Mouse (Mus musculus) bone marrow macrophage, adult 2 months (primary cell): ENCODE results near the gene Vps72. TPM values are rescaled to one million over a fixed set of nuclear protein-coding genes. Genes with fewer than 3 reads are reported as not detected.

ENCODE experiments used
- H3K27ac ChIP-seq: 2 replicates; pipeline ENCODE4 v1.5.1; 2012; ENCODE audit warnings: low read depth, low read length; ENCODE audit not compliant: insufficient read depth
- H3K4me1 ChIP-seq: 2 replicates; pipeline ENCODE4 v1.6.1; 2012; ENCODE audit warnings: low read length; ENCODE audit not compliant: control insufficient read depth, insufficient read depth
- H3K4me3 ChIP-seq: 2 replicates; pipeline ENCODE4 v1.5.1; 2012; ENCODE audit warnings: mild to moderate bottlenecking, low read length, moderate library complexity; ENCODE audit not compliant: insufficient read depth
- CTCF ChIP-seq: IDR thresholded peaks from 2 replicates; pipeline ENCODE4 v1.5.1; 2012; ENCODE audit warnings: low read depth, mild to moderate bottlenecking, low read length, moderate library complexity
- POLR2A ChIP-seq: IDR thresholded peaks from 2 replicates; pipeline ENCODE4 v1.6.1; 2012; ENCODE audit warnings: mild to moderate bottlenecking, low read depth, low read length, borderline replicate concordance
- polyA plus RNA-seq: library from polyadenylated mRNA; stranded (reverse); fragments of >200 nt; gene quantifications from 2 replicates; pipeline ENCODE4 v1.2.4, GENCODE M21; 2012; ENCODE audit not compliant: missing spikeins, insufficient read depth, insufficient read length

The Vps72 gene
- 54.8 and 57.4 TPM in 2 replicates for polyA plus RNA-seq

DNA sequence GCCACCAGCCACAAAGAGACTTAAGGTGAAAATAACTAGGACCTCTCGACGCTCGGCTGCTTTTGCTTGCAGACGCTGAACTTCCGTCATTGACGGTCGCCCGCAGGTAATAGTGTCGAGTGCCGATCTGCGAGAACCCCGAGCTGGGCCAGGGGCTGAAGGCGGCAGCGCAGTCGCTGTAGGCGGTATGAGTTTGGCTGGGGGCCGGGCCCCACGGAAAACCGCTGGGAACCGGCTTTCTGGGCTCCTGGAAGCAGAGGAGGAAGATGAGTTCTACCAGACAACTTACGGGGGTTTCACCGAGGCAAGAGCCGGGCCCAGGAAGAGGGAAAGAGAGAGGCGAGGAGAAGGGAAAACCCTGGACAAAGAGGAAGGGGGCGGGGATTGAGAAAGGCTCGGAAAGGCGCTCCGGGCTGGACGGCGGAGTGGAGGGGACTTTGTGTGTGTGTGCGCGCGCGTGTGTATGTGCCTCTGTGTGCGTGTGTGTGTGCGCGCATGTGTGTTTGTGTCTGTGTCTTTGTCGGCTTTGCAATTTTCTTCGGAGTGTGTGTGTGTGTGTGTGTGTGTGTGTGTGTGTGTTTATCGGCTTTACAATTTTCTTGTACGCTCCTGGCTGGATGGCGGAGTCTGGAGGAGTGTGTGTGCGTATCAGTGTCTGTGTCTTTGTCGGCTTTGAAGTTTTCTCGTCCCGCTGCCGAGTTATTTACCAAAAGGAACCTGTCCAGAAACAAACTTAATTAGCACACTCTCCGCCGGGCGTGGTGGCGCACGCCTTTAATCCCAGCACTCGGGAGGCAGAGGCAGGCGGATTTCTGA, at the start of gene Vps72:
TSS of gene Vps72 (plus strand) at position 112 of the 816 bp plus-strand sequence.
- peak within 1 kb of the TSS; percentile 92 for H3K27ac ChIP-seq
- peak within 1 kb of the TSS; percentile 84 for H3K4me3 ChIP-seq
- TF ChIP-seq POLR2A: peak; percentile 78; the same call in 1 of the 2 replicates
- no peak for TF ChIP-seq CTCF
- peaks cover 16% of the 10 kb centered on the region for H3K4me1 ChIP-seq

DNA sequence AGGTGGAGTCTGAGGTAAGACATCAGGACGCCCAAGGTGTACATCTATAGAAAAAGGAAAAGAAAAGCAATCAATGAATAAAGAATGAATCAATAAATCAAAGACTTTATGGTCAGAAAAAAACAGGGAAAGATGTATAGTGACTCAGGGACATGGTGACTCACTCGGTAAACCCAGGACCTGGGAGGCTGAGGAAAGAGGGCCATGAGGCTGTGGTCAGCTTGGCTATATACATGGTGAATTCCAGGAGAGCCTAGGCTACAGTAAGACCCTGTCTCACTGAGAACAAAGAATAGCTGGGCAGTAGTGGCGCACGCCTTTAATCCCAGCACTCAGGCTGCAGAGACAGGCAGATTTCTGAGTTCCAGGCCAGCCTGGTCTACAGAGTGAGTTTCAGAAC, 47.1 kb upstream of the Vps72 start:
- Histone ChIP-seq H3K4me3 (no peak overlapping the region), H3K27ac (no peak overlapping the region), H3K4me1 (peaks cover 36% of the 10 kb centered on the region)
- TF ChIP-seq POLR2A (no peak), CTCF (no peak)

DNA sequence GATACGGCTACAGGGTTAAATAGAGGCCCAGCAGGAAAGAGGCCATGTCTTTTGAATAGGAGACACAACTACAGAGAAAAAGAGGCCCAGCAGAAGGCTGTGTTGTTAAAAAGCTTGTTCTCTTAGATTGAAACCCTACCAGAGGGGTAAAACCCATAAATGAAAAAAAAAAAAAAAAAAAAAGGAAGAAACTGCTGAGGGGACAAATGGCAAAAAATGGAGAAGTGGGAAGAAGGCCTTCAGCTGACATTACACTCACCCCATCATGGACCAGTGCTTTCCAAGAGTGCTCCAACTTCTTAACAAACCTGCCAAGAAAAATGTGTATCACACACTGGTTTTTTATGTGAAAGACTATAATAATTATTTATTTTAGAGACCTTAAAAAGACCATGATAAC, 45.3 kb upstream of the Vps72 start:
- peaks cover 36% of the 10 kb centered on the region for H3K4me1 ChIP-seq
- TF ChIP-seq POLR2A (no peak), CTCF (no peak)
- no peak overlapping the region for H3K4me3 ChIP-seq
- peak overlapping the region; percentile 98 for H3K27ac ChIP-seq

GRCm38 (mm10) chr3:95066095-95066494, 44.7 kb upstream of the Vps72 start:
- Histone ChIP-seq H3K4me3 (no peak overlapping the region), H3K27ac (peak overlapping the region; percentile 98), H3K4me1 (peaks cover 36% of the 10 kb centered on the region)
- TF ChIP-seq CTCF (no peak), POLR2A (no peak)

DNA sequence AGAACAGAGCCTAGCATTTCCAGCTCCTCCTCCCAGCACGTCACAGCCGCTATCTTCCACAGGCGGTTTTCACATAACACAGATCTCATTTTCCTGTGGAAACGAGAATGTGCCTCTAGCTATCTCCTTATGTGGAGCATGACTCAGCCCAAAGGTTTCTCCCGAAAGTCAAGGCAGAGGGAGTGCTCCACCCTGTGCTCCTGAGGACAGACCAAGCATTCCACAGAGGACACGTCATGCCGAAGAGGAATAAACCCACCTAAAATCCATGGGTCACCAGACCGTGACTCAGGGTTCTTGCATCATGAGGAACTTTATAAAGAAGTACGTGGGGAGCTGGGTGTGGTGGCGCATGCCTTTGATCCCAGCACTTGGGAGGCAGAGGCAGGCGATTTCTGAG, 44.3 kb upstream of the Vps72 start:
- Histone ChIP-seq H3K4me3 (no peak overlapping the region), H3K27ac (peak overlapping the region; percentile 98), H3K4me1 (peaks cover 36% of the 10 kb centered on the region)
- TF ChIP-seq POLR2A (no peak), CTCF (no peak)

DNA sequence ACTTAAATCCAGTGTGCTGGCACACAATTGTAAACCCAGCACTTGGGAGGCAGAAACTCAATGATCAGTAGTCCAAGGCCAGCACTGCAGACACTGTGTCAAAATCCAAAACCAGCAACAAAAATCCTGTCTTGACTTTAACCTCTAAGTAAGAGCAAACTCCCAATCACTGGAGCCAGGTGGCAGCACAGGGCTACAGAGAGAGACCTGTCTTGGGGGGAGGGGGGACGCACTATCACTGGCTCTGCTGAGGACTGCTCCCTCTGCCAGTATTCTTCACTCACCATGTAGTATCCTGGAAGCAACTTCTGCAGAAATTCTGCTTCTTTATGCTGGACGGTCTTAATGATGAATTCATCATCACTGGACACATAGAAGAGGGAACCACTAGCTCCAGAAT, 39.2 kb upstream of the Vps72 start:
- no peak overlapping the region for H3K4me3 ChIP-seq
- peaks cover 14% of the 10 kb centered on the region for H3K4me1 ChIP-seq
- TF ChIP-seq CTCF: no peak
- TF ChIP-seq POLR2A: no peak
- H3K27ac ChIP-seq: no peak overlapping the region

- H3K4me1 ChIP-seq: no peaks in the 10 kb centered on the region; the same call in 1 of the 2 replicates
- H3K27ac ChIP-seq: no peak overlapping the region
- no peak overlapping the region for H3K4me3 ChIP-seq
- TF ChIP-seq POLR2A (no peak), CTCF (no peak)
Observed at GRCm38 (mm10) chr3:95088071-95088470, 22.8 kb upstream of the Vps72 start.

DNA sequence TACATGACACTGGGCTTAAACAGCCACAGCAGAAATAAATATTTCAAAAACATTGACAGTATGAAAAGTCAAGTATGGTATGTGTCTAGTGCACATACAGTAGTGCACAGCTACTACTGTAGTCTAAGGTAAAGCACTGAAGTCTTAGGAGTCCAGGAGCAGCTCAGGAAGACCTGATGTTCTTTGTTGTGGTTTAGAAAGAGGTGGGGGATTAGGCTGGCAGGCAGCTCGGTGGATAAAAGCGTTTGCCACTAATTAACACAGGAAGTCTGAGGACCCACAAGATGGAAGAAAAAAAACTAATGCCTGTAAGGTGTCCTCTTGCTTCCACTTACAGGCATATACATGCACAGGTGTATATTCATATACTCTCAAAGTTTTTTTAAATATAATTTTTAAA, 10.0 kb upstream of the Vps72 start:
- no peak for TF ChIP-seq CTCF
- no peak for TF ChIP-seq POLR2A
- no peak overlapping the region for H3K27ac ChIP-seq
- H3K4me1 ChIP-seq: peaks cover 20% of the 10 kb centered on the region
- no peak overlapping the region for H3K4me3 ChIP-seq

DNA sequence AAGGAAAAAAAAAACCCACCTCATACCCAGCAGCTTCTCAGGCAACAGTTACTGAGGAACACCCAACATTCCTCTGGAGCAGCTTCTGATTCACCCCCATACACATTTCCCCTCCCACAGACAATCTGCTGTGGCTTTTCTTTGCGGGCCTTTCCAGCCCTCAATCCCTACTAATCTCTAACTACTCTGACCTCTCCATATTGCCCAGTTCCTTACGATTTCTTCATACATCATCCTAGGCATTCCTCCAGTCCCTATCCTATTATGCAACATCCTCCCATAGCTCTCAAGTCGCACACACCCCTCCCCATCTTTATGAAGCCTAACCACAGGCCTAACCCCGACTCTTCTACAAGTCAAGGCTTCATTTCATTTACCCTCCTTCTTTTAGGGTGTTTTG, 5.7 kb upstream of the Vps72 start:
- H3K27ac ChIP-seq: peak overlapping the region; percentile 51; the same call in 1 of the 2 replicates

More for the DNA sequence above, 5.7 kb upstream of the Vps72 start:
- H3K4me3 ChIP-seq: peak overlapping the region; percentile 79
- peaks cover 9% of the 10 kb centered on the region for H3K4me1 ChIP-seq
- no peak for TF ChIP-seq CTCF
- TF ChIP-seq POLR2A: no peak
